Mouse (Mus musculus): ENCODE measurements around the gene Pparg. TPM values are rescaled to one million over a fixed set of nuclear protein-coding genes. Genes with fewer than 3 reads are reported as not detected.

Pparg gene
- polyA plus RNA-seq (2014; fragmentation: Illumina TruSeq; extraction: RNeasy Lipid Tissue Mini Kit (QIAGEN cat#74804); ENCODE audit: low read depth, low replicate concordance): 5.6 TPM

DNA sequence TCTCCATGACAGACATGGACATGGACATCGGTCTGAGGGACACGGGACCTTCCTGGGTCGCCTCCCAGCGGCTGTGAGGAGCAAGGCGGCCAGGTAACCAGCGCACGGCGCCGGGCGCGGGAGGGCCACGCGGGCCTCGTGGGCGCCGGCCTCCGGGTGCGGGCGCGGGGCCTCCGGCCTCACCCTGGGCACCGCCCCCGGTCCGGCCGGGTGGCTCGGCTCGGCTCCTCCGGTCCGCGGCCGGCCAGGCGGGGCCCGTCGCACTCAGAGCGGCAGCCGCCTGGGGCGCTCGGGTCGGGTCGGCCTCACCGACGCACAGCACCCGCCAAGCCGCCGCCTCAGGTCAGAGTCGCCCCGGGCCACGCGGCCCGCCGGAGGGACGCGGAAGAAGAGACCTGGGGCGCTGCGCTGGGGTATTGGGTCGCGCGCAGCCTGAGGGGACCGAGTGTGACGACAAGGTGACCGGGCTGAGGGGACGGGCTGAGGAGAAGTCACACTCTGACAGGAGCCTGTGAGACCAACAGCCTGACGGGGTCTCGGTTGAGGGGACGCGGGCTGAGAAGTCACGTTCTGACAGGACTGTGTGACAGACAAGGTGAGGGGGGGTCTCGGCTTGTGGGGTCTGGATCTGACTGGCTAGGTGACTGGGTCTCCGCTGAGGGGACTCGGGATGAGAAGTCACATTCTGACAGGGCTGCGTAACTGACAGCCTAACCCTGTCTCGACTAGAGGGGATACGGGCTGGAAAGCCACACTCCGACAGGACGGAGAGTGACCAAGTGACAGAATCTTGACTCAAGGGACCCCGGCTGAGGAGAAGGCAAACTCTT is at the start of gene Pparg:
Pparg (plus strand) TSS at position 176 of the 830 bp plus-strand sequence.

Other genes starting within 250 kb of the Pparg start
- gene Syn2, start 226.0 kb upstream of the Pparg start, polyA plus RNA-seq (2014; fragmentation: Illumina TruSeq; extraction: RNeasy Lipid Tissue Mini Kit (QIAGEN cat#74804); ENCODE audit: low read depth, low replicate concordance): 4.4 TPM
- gene Gm17482, start 133.6 kb upstream of the Pparg start, polyA plus RNA-seq (2014; fragmentation: Illumina TruSeq; extraction: RNeasy Lipid Tissue Mini Kit (QIAGEN cat#74804); ENCODE audit: low read depth, low replicate concordance): not detected
- 0.16 TPM for gene Timp4, start 108.7 kb upstream of the Pparg start, polyA plus RNA-seq (2014; fragmentation: Illumina TruSeq; extraction: RNeasy Lipid Tissue Mini Kit (QIAGEN cat#74804); ENCODE audit: low read depth, low replicate concordance)
- 2.3 TPM for gene Tsen2, start 183.7 kb downstream of the Pparg start, polyA plus RNA-seq (2014; fragmentation: Illumina TruSeq; extraction: RNeasy Lipid Tissue Mini Kit (QIAGEN cat#74804); ENCODE audit: low read depth, low replicate concordance)
- 4.1 TPM for gene Mkrn2os, start 231.6 kb downstream of the Pparg start, polyA plus RNA-seq (2014; fragmentation: Illumina TruSeq; extraction: RNeasy Lipid Tissue Mini Kit (QIAGEN cat#74804); ENCODE audit: low read depth, low replicate concordance)
- 7.3 TPM for gene Mkrn2, start 241.0 kb downstream of the Pparg start, polyA plus RNA-seq (2014; fragmentation: Illumina TruSeq; extraction: RNeasy Lipid Tissue Mini Kit (QIAGEN cat#74804); ENCODE audit: low read depth, low replicate concordance)

Measured in kidney, adult 10 weeks (tissue).